Mouse (Mus musculus) kidney, adult 2 months (tissue): ENCODE measurements around the gene Olfr825. TPM values are rescaled to one million over a fixed set of nuclear protein-coding genes. Genes with fewer than 3 reads are reported as not detected.

Experiments used
- polyA plus RNA-seq: library from polyadenylated mRNA; depleted of rRNA; stranded (reverse); fragments of >200 nt; gene quantifications from 2 replicates; pipeline ENCODE4 v1.2.3, GENCODE M21; 2012; rRNA removed

Gene Olfr825
- polyA plus RNA-seq, 1 experiment: not detected

Other genes with a start within 250 kb of the Olfr825 start
- not detected in 2 replicates for gene Olfr818, start 217.7 kb downstream of the Olfr825 start, polyA plus RNA-seq
- not detected in 2 replicates for gene Olfr819, start 199.5 kb downstream of the Olfr825 start, polyA plus RNA-seq
- not detected in 2 replicates for gene Olfr247, start 190.6 kb downstream of the Olfr825 start, polyA plus RNA-seq
- not detected in 2 replicates for gene Gm10310, start 181.7 kb downstream of the Olfr825 start, polyA plus RNA-seq
- gene Olfr820, start 154.1 kb downstream of the Olfr825 start, polyA plus RNA-seq: not detected in 2 replicates
- gene Olfr821, start 136.4 kb downstream of the Olfr825 start, polyA plus RNA-seq: not detected in 2 replicates
- gene Olfr822, start 95.6 kb downstream of the Olfr825 start, polyA plus RNA-seq: not detected in 2 replicates
- not detected in 2 replicates for gene Olfr823, start 51.4 kb downstream of the Olfr825 start, polyA plus RNA-seq
- not detected in 2 replicates for gene Olfr824, start 36.8 kb downstream of the Olfr825 start, polyA plus RNA-seq
- not detected in 2 replicates for gene Olfr826, start 17.4 kb upstream of the Olfr825 start, polyA plus RNA-seq
- gene Olfr827, start 47.6 kb upstream of the Olfr825 start, polyA plus RNA-seq: not detected in 2 replicates
- gene Neurod4, start 113.5 kb upstream of the Olfr825 start, polyA plus RNA-seq: not detected in 2 replicates
- gene Tespa1, start 156.1 kb upstream of the Olfr825 start, polyA plus RNA-seq: 0.72 TPM in 1 of 2 replicates, not detected in the other
- not detected in 2 replicates for gene Vmn2r84, start 227.6 kb upstream of the Olfr825 start, polyA plus RNA-seq